Mouse (Mus musculus) gastrocnemius, postnatal 10 days (tissue): ENCODE data around the gene Dtx1. TPM values are rescaled to one million over a fixed set of nuclear protein-coding genes. Genes with fewer than 3 reads are reported as not detected.

ENCODE experiments used
- DNase-seq: peaks from one replicate; pipeline ENCODE4 v3.0.0; 2021; ENCODE audit warnings: mixed read lengths
- total RNA-seq, 2 experiments: library from RNA; stranded (reverse); gene quantifications; 2 replicates each; pipeline ENCODE4 v1.2.3; 2021

The Dtx1 gene
- total RNA-seq, 2 experiments from 2014 or later: 1.2 to 1.4 TPM

DNA sequence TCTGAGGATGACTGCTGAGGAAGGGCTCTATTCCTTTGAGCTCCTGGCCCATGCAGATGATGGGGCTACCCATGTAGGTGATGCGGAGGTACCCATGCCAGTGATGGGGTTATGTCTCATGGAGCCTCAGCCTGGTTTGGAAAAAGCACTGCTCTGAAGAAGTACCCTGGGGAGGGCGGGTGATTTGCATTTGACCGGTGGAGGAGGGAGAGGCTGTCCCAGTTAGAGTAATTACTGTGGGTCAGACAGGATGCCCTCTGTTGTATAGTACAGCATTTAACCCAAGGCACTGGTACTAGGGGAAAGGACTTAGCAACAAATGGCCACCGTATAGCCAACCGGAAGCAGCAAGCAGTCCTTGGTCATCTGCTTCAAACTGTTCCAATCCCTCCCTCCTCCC, 76.9 kb downstream of the Dtx1 start:
- no peak for DNase-seq

- DNase-seq: no peak
These were observed 77.6 kb downstream of the Dtx1 start, which contains the start of gene Cfap73 for GRCm38 (mm10) chr5:120634131-120634530. Gene Cfap73 (minus strand): TSS chr5:120634235.

DNA sequence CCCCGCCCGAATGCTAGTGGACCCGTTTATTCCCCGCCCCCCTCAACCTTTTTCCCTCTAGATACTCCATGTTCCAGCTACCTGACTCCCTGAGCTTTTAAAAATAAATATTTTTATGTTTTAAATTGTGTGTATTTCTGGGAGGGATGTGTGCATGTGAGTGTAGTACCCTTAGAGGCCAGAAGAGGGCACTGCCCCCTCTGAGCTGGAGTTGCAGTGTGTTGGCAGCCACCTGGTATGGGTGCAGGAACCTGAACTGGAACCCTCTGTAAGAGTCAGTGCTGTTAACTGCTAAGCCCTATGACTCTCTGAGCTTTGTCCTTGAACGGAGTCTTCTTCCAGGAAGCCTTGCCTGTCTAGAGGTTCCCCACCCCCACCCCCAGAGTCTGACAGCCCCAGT, 79.8 kb downstream of the Dtx1 start:
- DNase-seq: no peak

DNA sequence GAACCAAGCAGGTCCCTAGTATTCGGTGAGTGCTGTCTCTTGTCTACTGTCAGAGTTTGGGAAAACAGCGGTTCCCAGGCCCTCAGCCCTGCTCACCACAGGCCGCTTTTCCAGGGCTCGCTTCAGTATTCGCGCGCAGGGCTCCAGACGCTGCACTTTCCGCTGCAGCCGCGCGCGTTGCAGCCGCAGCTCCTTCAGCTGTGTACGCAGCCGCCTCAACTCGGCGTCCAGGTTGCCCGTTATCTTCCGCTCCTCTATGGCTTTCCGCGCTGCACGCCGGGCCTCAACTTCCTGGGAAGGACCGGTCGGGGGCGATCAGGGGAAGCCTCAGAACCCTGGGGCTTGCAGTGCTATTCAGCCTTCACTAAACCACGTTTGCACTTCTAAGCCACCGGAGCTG, 80.6 kb downstream of the Dtx1 start:
- no peak for DNase-seq

Other genes with a start within 250 kb of the Dtx1 start
- 1 to 10 TPM in 1 of 2 experiments, under 1 TPM in 1; 0.26 to 1.2 TPM for gene Sdsl, start 239.1 kb downstream of the Dtx1 start, total RNA-seq
- gene Sds, start 235.4 kb downstream of the Dtx1 start, total RNA-seq: not detected
- 10 to 100 TPM; 36.7 to 38.0 TPM for gene Plbd2, start 208.3 kb downstream of the Dtx1 start, total RNA-seq
- gene Slc8b1, start 200.8 kb downstream of the Dtx1 start, total RNA-seq: 10 to 100 TPM; 15.1 to 20.0 TPM
- gene Tpcn1, start 123.3 kb downstream of the Dtx1 start, total RNA-seq: 10 to 100 TPM; 67.1 to 71.2 TPM
- under 1 TPM; 0.40 to 0.50 TPM for gene Iqcd, start 122.9 kb downstream of the Dtx1 start, total RNA-seq
- gene Rita1, start 99.3 kb downstream of the Dtx1 start, total RNA-seq: 1 to 10 TPM; 4.7 to 6.2 TPM
- gene Ddx54, start 99.2 kb downstream of the Dtx1 start, total RNA-seq: 10 to 100 TPM; 22.4 to 23.9 TPM
- not detected for gene Cfap73, start 77.7 kb downstream of the Dtx1 start, total RNA-seq
- under 1 TPM in 1 of 2 experiments, not detected in 1; 0.23 TPM for gene Rasal1, start 63.1 kb downstream of the Dtx1 start, total RNA-seq
- under 1 TPM in 1 of 2 experiments, not detected in 1; 0.09 TPM for gene Oas2, start 37.9 kb upstream of the Dtx1 start, total RNA-seq
- gene Oas3, start 65.7 kb upstream of the Dtx1 start, total RNA-seq: not detected
- gene Oas1e, start 83.6 kb upstream of the Dtx1 start, total RNA-seq: not detected
- under 1 TPM; 0.14 to 0.43 TPM for gene Oas1c, start 100.6 kb upstream of the Dtx1 start, total RNA-seq
- not detected for gene Oas1f, start 135.4 kb upstream of the Dtx1 start, total RNA-seq
- gene Oas1h, start 149.5 kb upstream of the Dtx1 start, total RNA-seq: not detected
- not detected for gene Oas1g, start 175.7 kb upstream of the Dtx1 start, total RNA-seq
- gene Oas1a, start 195.6 kb upstream of the Dtx1 start, total RNA-seq: not detected
- gene Oas1d, start 202.6 kb upstream of the Dtx1 start, total RNA-seq: not detected